Mouse (Mus musculus) small intestine, adult 2 months (tissue): ENCODE data around the gene Gpr18.

Experiments used
- CTCF ChIP-seq: fragments of 200-500 bp; IDR thresholded peaks from 2 replicates; pipeline ENCODE4 v1.5.1; 2012; ENCODE audit warnings: low read depth, mild to moderate bottlenecking, control low read depth, inconsistent platforms, low read length, moderate library complexity, mixed read lengths; ENCODE audit not compliant: insufficient replicate concordance, insufficient read length; ENCODE audit errors: extremely low read depth
- POLR2A ChIP-seq: fragments of 200-500 bp; IDR thresholded peaks from 2 replicates; pipeline ENCODE4 v1.6.1; 2012; ENCODE audit warnings: low read depth, mild to moderate bottlenecking, control low read depth, inconsistent platforms, low read length, moderate library complexity

DNA sequence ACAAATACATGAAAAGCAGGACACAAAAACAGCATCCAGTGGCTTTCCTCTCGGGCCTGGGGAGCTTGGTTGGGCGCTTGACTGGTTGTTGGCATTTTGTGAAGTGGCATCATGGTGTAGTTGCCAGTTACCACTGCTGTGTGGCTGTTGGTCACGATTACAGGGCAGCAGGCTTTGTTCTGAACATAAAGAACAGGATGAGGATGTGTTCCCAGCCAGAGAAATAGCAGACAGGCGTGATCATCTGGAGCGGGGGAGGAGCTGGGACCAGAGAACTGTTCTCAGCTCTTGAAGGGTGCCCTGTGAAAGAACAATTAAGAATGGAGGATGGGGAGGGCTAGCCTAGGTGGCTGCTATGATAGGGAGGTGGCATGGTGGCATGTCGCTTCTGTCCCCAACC lies 11.3 kb upstream of the Gpr18 start:
- TF ChIP-seq CTCF: no peak
- TF ChIP-seq POLR2A: no peak
